Mouse (Mus musculus) heart, adult 2 months (tissue): ENCODE measurements around the gene Smim11.

Experiments
- CTCF ChIP-seq: fragments of 200-600 bp; IDR thresholded peaks from 2 replicates; pipeline ENCODE4 v1.8.1; 2022; ENCODE audit warnings: antibody characterized with exemption, mild to moderate bottlenecking, moderate library complexity
- EP300 ChIP-seq: fragments of 200-500 bp; IDR thresholded peaks from 2 replicates; pipeline ENCODE4 v1.6.1; 2011; ENCODE audit warnings: low read depth, low read length, control low read depth; ENCODE audit not compliant: insufficient read depth
- POLR2A ChIP-seq: fragments of 200-500 bp; IDR thresholded peaks from 2 replicates; pipeline ENCODE4 v1.6.1; 2011; ENCODE audit warnings: mild to moderate bottlenecking, low read depth, low read length, control low read depth; ENCODE audit not compliant: insufficient read depth

- TF ChIP-seq POLR2A (no peak), CTCF (no peak), EP300 (no peak)
These were observed 46.8 kb upstream of the Smim11 start for GRCm38 (mm10) chr16:92254316-92254715.
